Mouse (Mus musculus): ENCODE results near the gene 1700018B08Rik.

DNA sequence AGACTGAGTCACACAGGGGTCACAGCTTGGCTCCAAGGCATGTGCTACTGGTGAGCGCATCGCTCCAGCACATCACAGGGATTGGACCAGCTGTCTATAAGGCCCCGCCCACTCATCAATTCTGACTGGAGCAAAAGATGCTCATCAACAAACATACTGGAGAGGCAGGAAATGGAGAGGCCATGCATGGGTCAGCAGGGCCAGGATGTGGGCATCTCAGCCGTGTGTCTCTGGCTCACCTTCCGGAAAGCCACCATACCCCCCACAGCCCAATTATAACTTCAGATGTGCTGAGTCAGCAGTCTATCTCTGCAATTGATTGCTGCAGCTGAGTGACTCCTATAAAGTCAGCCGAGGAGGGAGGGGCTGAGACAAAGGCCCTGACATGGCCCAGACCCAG lies 24.2 kb upstream of the 1700018B08Rik start:
- TF ChIP-seq CTCF (IDR thresholded peaks at IDR 0.05; ENCODE audit: borderline replicate concordance, insufficient read depth, low read length) (no peak), POLR2A (IDR thresholded peaks at IDR 0.05; ENCODE audit: low read depth, low read length) (no peak)
